Mouse (Mus musculus): ENCODE data around the gene Mtln. TPM values are rescaled to one million over a fixed set of nuclear protein-coding genes. Genes with fewer than 3 reads are reported as not detected.

Gene Mtln
- polyA plus RNA-seq, 1 experiment = 60.0 TPM

- DNase-seq = no peak
- Histone ChIP-seq H3K4me1 (ENCODE audit: control insufficient read depth, insufficient read depth, low read length) (no peaks in the 10 kb centered on the region), H3K4me3 (replicated peaks; ENCODE audit: extremely low read depth, low read depth, low read length) (no peak overlapping the region)
- 55% methylated on average over 5 of the region's 5 CpGs for WGBS
- TF ChIP-seq POLR2A (IDR thresholded peaks at IDR 0.05; ENCODE audit: borderline replicate concordance, extremely low read depth, low read depth, low read length) = no peak
- peak; percentile 45; the same call in 1 of the 2 replicates for TF ChIP-seq CTCF (IDR thresholded peaks at IDR 0.05; ENCODE audit: insufficient read depth, low read length)
Measured at GRCm38 (mm10) chr2:127759157-127759880, 33.0 kb downstream of the Mtln start.

DNA sequence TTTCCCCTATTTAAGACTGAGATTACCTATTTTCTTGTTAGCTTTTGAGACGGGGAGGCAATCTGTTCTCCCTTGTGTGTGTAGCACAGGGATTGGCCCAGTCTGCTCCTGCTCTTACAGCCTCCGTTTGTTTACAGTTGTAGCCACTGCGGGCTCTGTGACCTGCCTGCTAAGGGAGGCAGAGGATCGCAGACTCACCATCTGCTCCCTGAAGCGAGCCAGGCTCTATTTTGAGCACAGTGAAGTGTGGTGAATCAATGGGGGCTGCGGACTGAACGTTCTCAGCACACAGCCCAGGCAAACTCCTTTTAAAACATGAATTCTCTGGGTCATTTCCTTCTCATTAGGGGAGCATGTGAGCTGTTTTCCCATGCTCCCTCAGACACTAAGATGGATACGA, 35.1 kb downstream of the Mtln start:
- Histone ChIP-seq H3K4me3 (replicated peaks; ENCODE audit: extremely low read depth, low read depth, low read length) (no peak overlapping the region), H3K4me1 (ENCODE audit: control insufficient read depth, insufficient read depth, low read length) (no peaks in the 10 kb centered on the region)
- WGBS = 59% methylated on average over 8 of the region's 8 CpGs
- DNase-seq = no peak
- TF ChIP-seq POLR2A (IDR thresholded peaks at IDR 0.05; ENCODE audit: borderline replicate concordance, extremely low read depth, low read depth, low read length) (no peak), CTCF (IDR thresholded peaks at IDR 0.05; ENCODE audit: insufficient read depth, low read length) (no peak)

GRCm38 (mm10) chr2:127754113-127754512, 38.2 kb downstream of the Mtln start:
- TF ChIP-seq CTCF (IDR thresholded peaks at IDR 0.05; ENCODE audit: insufficient read depth, low read length) = no peak
- no peak for TF ChIP-seq POLR2A (IDR thresholded peaks at IDR 0.05; ENCODE audit: borderline replicate concordance, extremely low read depth, low read depth, low read length)
- Histone ChIP-seq H3K4me1 (ENCODE audit: control insufficient read depth, insufficient read depth, low read length) (no peaks in the 10 kb centered on the region), H3K4me3 (replicated peaks; ENCODE audit: extremely low read depth, low read depth, low read length) (no peak overlapping the region)
- WGBS = 95% methylated on average over 4 of the region's 4 CpGs
- DNase-seq = no peak

DNA sequence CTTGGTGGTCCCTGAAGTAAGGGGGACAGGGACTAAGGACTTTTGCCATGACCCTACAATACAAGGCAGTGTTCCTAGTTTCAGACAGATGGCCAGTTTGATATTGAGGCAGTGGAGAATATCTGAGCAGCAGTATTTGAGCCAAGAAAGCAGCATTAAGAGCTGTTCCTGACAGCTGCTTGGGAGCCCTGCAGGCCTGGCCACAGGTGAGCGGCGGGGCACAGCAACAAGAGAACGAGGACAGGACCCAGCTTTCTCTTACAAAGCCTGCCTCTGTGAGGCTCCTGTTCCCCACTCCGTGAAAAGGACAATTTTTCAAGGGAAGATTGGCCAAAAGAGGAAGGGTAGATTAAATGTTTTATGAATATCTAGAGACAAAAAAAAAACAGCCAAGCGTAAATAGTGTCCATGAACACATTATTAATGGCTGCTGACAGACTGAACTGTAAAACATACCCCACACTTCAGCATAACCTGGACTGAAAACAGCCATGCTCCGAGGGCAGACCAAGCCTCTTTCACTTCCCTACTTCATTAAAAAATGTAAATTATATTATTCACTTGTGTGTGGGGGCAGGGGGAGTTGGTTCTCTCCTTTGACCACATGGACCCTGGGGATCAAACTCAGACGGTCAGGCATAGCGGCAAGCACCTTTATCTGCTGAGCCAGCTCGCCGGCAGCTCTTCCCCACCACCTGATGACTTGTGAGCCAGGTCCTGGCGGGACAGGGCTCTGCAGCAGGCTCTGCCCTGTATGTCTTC, 40.3 kb downstream of the Mtln start:
- 80% methylated on average over 11 of the region's 11 CpGs for WGBS
- Histone ChIP-seq H3K4me3 (replicated peaks; ENCODE audit: extremely low read depth, low read depth, low read length) (no peak overlapping the region), H3K4me1 (ENCODE audit: control insufficient read depth, insufficient read depth, low read length) (no peaks in the 10 kb centered on the region)
- TF ChIP-seq CTCF (IDR thresholded peaks at IDR 0.05; ENCODE audit: insufficient read depth, low read length) (no peak), POLR2A (IDR thresholded peaks at IDR 0.05; ENCODE audit: borderline replicate concordance, extremely low read depth, low read depth, low read length) (no peak)
- no peak for DNase-seq

GRCm38 (mm10) chr2:127749376-127749775, 42.9 kb downstream of the Mtln start:
- no peak for DNase-seq
- TF ChIP-seq CTCF (IDR thresholded peaks at IDR 0.05; ENCODE audit: insufficient read depth, low read length) = no peak
- TF ChIP-seq POLR2A (IDR thresholded peaks at IDR 0.05; ENCODE audit: borderline replicate concordance, extremely low read depth, low read depth, low read length) = no peak
- Histone ChIP-seq H3K4me3 (replicated peaks; ENCODE audit: extremely low read depth, low read depth, low read length) (no peak overlapping the region), H3K4me1 (ENCODE audit: control insufficient read depth, insufficient read depth, low read length) (no peaks in the 10 kb centered on the region)
- WGBS = 17% methylated on average over 1 of the region's 1 CpGs

DNA sequence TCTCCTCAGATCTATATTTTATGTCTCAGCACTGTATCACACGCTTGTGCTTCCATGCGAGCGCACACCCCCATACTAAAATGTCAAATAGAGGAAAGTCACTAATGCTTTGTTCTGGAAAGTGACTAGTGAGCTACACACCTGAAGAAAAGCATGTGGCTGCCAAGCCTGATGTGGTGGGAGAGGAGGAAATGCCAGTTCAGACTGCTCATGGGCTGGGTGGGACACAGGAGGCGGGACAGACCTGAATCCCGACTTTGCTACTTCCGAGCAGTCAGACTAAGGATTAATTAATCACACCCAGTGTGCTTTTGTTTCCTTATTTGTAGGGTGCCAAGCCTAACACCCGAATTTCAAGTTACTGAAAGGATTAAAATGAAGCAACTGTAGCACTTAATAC, 44.0 kb downstream of the Mtln start:
- Histone ChIP-seq H3K4me3 (replicated peaks; ENCODE audit: extremely low read depth, low read depth, low read length) (no peak overlapping the region), H3K4me1 (ENCODE audit: control insufficient read depth, insufficient read depth, low read length) (peaks cover 5% of the 10 kb centered on the region; the same call in 1 of the 2 replicates)
- no peak for TF ChIP-seq POLR2A (IDR thresholded peaks at IDR 0.05; ENCODE audit: borderline replicate concordance, extremely low read depth, low read depth, low read length)
- TF ChIP-seq CTCF (IDR thresholded peaks at IDR 0.05; ENCODE audit: insufficient read depth, low read length) = no peak
- 73% methylated on average over 7 of the region's 7 CpGs for WGBS
- DNase-seq = no peak

DNA sequence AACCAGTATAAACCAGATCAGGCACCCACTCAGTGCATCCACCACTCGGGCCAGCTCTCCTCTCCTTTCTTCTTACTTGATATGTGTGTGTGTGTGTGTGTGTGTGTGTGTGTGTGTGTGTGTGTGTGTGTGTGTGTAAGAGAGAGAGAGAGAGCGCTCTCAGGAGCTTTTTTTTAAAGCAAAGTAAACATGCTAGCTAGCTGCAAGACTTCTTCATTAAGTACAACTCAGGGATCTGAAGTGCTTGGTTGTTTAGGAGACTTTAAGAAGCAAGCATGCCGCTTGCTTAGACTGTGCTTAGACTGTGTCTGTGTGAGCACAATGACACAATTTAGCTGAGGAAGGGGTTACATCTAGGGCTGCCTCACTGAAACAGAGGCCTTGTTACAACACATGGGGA, 49.7 kb downstream of the Mtln start:
- Histone ChIP-seq H3K4me3 (replicated peaks; ENCODE audit: extremely low read depth, low read depth, low read length) (no peak overlapping the region), H3K4me1 (ENCODE audit: control insufficient read depth, insufficient read depth, low read length) (peaks cover 6% of the 10 kb centered on the region; the same call in 1 of the 2 replicates)
- DNase-seq = no peak
- TF ChIP-seq CTCF (IDR thresholded peaks at IDR 0.05; ENCODE audit: insufficient read depth, low read length) (no peak), POLR2A (IDR thresholded peaks at IDR 0.05; ENCODE audit: borderline replicate concordance, extremely low read depth, low read depth, low read length) (no peak)
- 67% methylated on average over 3 of the region's 3 CpGs for WGBS

Other genes starting within 250 kb of the Mtln start
- gene Zfp661, start 205.4 kb downstream of the Mtln start, polyA plus RNA-seq (2012; rRNA removed) = 1.7 and 2.9 TPM in 2 replicates
- gene Mrps5, start 205.3 kb downstream of the Mtln start, polyA plus RNA-seq (2012; rRNA removed) = 32.0 and 37.8 TPM in 2 replicates
- 8.7 and 10.9 TPM in 2 replicates for gene Mal, start 135.8 kb downstream of the Mtln start, polyA plus RNA-seq (2012; rRNA removed)
- gene Mall, start 62.6 kb downstream of the Mtln start, polyA plus RNA-seq (2012; rRNA removed) = 11.4 and 28.6 TPM in 2 replicates
- gene Nphp1, start 3.6 kb downstream of the Mtln start, polyA plus RNA-seq (2012; rRNA removed) = 9.2 and 14.5 TPM in 2 replicates
- 0.52 and 1.1 TPM in 2 replicates for gene Bub1, start 39.4 kb upstream of the Mtln start, polyA plus RNA-seq (2012; rRNA removed)
- 40.9 and 52.4 TPM in 2 replicates for gene Acoxl, start 46.4 kb upstream of the Mtln start, polyA plus RNA-seq (2012; rRNA removed)

Data from lung, adult 2 months (tissue).